In the genomic region with DNA sequence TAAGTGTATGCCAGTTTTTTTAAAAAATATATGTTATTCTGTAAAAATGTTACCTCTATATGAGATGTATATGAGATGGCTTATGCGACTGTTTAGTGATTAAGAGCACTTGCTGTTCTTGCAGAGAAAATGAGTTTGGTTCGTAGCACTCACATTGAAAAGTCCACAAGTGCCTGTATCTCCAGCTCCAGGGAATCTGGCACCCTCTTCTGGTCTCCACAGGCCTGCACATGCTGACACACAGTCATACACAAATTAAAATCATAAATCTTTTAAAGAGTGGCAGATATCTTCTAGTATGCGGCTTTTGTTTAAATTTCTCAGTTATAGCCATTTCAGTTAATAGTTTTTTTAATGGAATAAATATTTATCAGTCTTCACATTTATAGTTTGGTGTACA, we compare ENCODE assay signal across 16 mouse cellular contexts. TPM values are rescaled to one million over a fixed set of nuclear protein-coding genes. Genes with fewer than 3 reads are reported as not detected.
A peak's percentile ranks its signal among the peaks of the same experiment; 100 is the strongest.
DNase-seq lines count a peak whose midpoint lies in the region; ATAC-seq and TF ChIP-seq lines count a peak whose summit lies in the region.
"Had no signal": no experiment of that assay in that cellular context is flagged by ENCODE, and none has a peak within 500 bp of the region (broad histone marks: within the 10 kb centered on the region; RNA-seq: fewer than 3 reads in every experiment).

No protein-coding gene starts in this region.

- in situ Hi-C loops in Patski (cut with MboI; ENCODE audit: low pct_unique_long_range_greater_than_20kb): no loop called here

- no peak overlapping the region for H3K27ac ChIP-seq in heart, postnatal 0 days (ENCODE audit: low read depth)
- H3K27ac ChIP-seq in liver, embryonic 14.5 days: no peak overlapping the region
- H3K27ac ChIP-seq in liver, embryonic 12.5 days: no peak overlapping the region
- H3K27ac ChIP-seq in neural tube, embryonic 15.5 days (replicated peaks): no peak overlapping the region
- H3K27ac ChIP-seq: embryonic facial prominence, embryonic 15.5 days; liver, embryonic 13.5 days; midbrain, embryonic 12.5 days; neural tube, embryonic 12.5 days; stomach, embryonic 15.5 days had no signal

- no peak for DNase-seq in heart, postnatal 0 days (ENCODE audit: low spot score)
- no peak for DNase-seq in heart, adult 18-20 months
- no peak for DNase-seq in liver, embryonic 14.5 days (ENCODE audit: low read depth in 3 of 3, low spot score in 3 of 3)
- no peak for DNase-seq in Patski (ENCODE audit: low read depth, low spot score)
- peak; percentile 2 for DNase-seq in lung, postnatal 25 days (ENCODE audit: low spot score)
- DNase-seq in cerebellum, adult 9-11 months: no peak
- DNase-seq: cerebellum, adult 2 months; liver, embryonic 13.5 days; right cerebral cortex, postnatal 14 days had no signal

- H3K4me3 ChIP-seq in heart, postnatal 0 days (ENCODE audit: low read depth, low read length): no peak overlapping the region
- H3K4me3 ChIP-seq in liver, embryonic 14.5 days (ENCODE audit: insufficient read depth in 1 of 2, low read depth in 2 of 2, low read length in 2 of 2): no peak overlapping the region
- no peak overlapping the region for H3K4me3 ChIP-seq in liver, embryonic 12.5 days
- no peak overlapping the region for H3K4me3 ChIP-seq in neural tube, embryonic 15.5 days (replicated peaks)
- H3K4me3 ChIP-seq: embryonic facial prominence, embryonic 15.5 days; heart, embryonic 12.5 days; liver, embryonic 13.5 days; midbrain, embryonic 12.5 days; neural tube, embryonic 12.5 days; stomach, embryonic 15.5 days had no signal

- CTCF ChIA-PET in Patski (lab: Charles Lee): interaction anchor here (0.6 to 1.1 kb wide), 3 partner anchors 15 to 52 kb away, joined by 3 to 4 read pairs (median 3); no protein-coding TSS in a partner anchor

- peak; percentile 45 for TF ChIP-seq CTCF in heart, postnatal 0 days (IDR thresholded peaks at IDR 0.05; ENCODE audit: low read depth)
- TF ChIP-seq CTCF in liver, embryonic 14.5 days (IDR thresholded peaks at IDR 0.05; ENCODE audit: low read depth): peak; percentile 30; the same call in 1 of the 2 replicates
- TF ChIP-seq CTCF in Patski (IDR thresholded peaks at IDR 0.05): peak; percentile 68

- no peaks in the 10 kb centered on the region for H3K9me3 ChIP-seq in heart, postnatal 0 days (replicated peaks; ENCODE audit: control insufficient read depth, low read length)
- no peaks in the 10 kb centered on the region for H3K9me3 ChIP-seq in liver, embryonic 14.5 days (ENCODE audit: control insufficient read depth, low read length)
- no peaks in the 10 kb centered on the region for H3K9me3 ChIP-seq in liver, embryonic 12.5 days (replicated peaks)
- no peaks in the 10 kb centered on the region for H3K9me3 ChIP-seq in neural tube, embryonic 15.5 days (replicated peaks)
- H3K9me3 ChIP-seq: embryonic facial prominence, embryonic 15.5 days; heart, embryonic 12.5 days; liver, embryonic 13.5 days; midbrain, embryonic 12.5 days; neural tube, embryonic 12.5 days; stomach, embryonic 15.5 days had no signal

- no peak for ATAC-seq in heart, postnatal 0 days (ENCODE audit: insufficient read depth, low read depth)
- no peak for ATAC-seq in liver, embryonic 14.5 days (ENCODE audit: insufficient read depth)
- no peak for ATAC-seq in liver, embryonic 12.5 days
- ATAC-seq in Patski: peak; percentile 72
- no peak for ATAC-seq in neural tube, embryonic 15.5 days (ENCODE audit: low FRiP score)

- H3K27me3 ChIP-seq in heart, postnatal 0 days (ENCODE audit: control insufficient read depth, insufficient read depth, low read length): no peaks in the 10 kb centered on the region
- H3K27me3 ChIP-seq in liver, embryonic 14.5 days (ENCODE audit: control insufficient read depth, insufficient read depth, low read length): no peaks in the 10 kb centered on the region
- no peaks in the 10 kb centered on the region for H3K27me3 ChIP-seq in liver, embryonic 12.5 days (replicated peaks)
- H3K27me3 ChIP-seq in Patski: no peaks in the 10 kb centered on the region
- no peaks in the 10 kb centered on the region for H3K27me3 ChIP-seq in neural tube, embryonic 15.5 days (replicated peaks)
- H3K27me3 ChIP-seq: embryonic facial prominence, embryonic 15.5 days; heart, embryonic 12.5 days; liver, embryonic 13.5 days; midbrain, embryonic 12.5 days; neural tube, embryonic 12.5 days; stomach, embryonic 15.5 days had no signal

- no peaks in the 10 kb centered on the region for H3K4me1 ChIP-seq in heart, postnatal 0 days (ENCODE audit: control insufficient read depth, insufficient read depth)
- no peaks in the 10 kb centered on the region for H3K4me1 ChIP-seq in liver, embryonic 14.5 days (replicated peaks; ENCODE audit: control insufficient read depth in 2 of 2, insufficient read depth in 2 of 2, low read length in 1 of 2)
- no peaks in the 10 kb centered on the region for H3K4me1 ChIP-seq in liver, embryonic 12.5 days
- no peaks in the 10 kb centered on the region for H3K4me1 ChIP-seq in neural tube, embryonic 15.5 days
- H3K4me1 ChIP-seq: embryonic facial prominence, embryonic 15.5 days; heart, embryonic 12.5 days; liver, embryonic 13.5 days; midbrain, embryonic 12.5 days; neural tube, embryonic 12.5 days; stomach, embryonic 15.5 days had no signal

- no peak for TF ChIP-seq EP300 in heart, postnatal 0 days (IDR thresholded peaks at IDR 0.05; ENCODE audit: low read depth)
- no peak for TF ChIP-seq EP300 in liver, embryonic 14.5 days (IDR thresholded peaks at IDR 0.05; ENCODE audit: low read depth)

- H3K36me3 ChIP-seq in heart, postnatal 0 days (replicated peaks; ENCODE audit: control insufficient read depth, insufficient read depth, low read length): no peaks in the 10 kb centered on the region
- H3K36me3 ChIP-seq in liver, embryonic 14.5 days (replicated peaks; ENCODE audit: control insufficient read depth, insufficient read depth, low read depth): no peaks in the 10 kb centered on the region
- no peaks in the 10 kb centered on the region for H3K36me3 ChIP-seq in liver, embryonic 12.5 days
- no peaks in the 10 kb centered on the region for H3K36me3 ChIP-seq in neural tube, embryonic 15.5 days
- H3K36me3 ChIP-seq: embryonic facial prominence, embryonic 15.5 days; heart, embryonic 12.5 days; liver, embryonic 13.5 days; midbrain, embryonic 12.5 days; neural tube, embryonic 12.5 days; stomach, embryonic 15.5 days had no signal

- H3K9ac ChIP-seq in heart, postnatal 0 days (replicated peaks; ENCODE audit: low read depth, low read length): no peak overlapping the region
- no peak overlapping the region for H3K9ac ChIP-seq in liver, embryonic 14.5 days (replicated peaks)
- H3K9ac ChIP-seq in liver, embryonic 12.5 days: no peak overlapping the region
- H3K9ac ChIP-seq in neural tube, embryonic 15.5 days (replicated peaks): no peak overlapping the region
- H3K9ac ChIP-seq: embryonic facial prominence, embryonic 15.5 days; heart, embryonic 12.5 days; liver, embryonic 13.5 days; midbrain, embryonic 12.5 days; neural tube, embryonic 12.5 days; stomach, embryonic 15.5 days had no signal

- WGBS in heart, postnatal 0 days: 78% methylated on average over 3 of the region's 3 CpGs
- WGBS in liver, embryonic 14.5 days (ENCODE audit: insufficient replicate concordance): 63% methylated on average over 3 of the region's 3 CpGs
- 71% methylated on average over 3 of the region's 3 CpGs for WGBS in liver, embryonic 12.5 days (ENCODE audit: insufficient replicate concordance)
- WGBS in neural tube, embryonic 15.5 days: 75% methylated on average over 3 of the region's 3 CpGs

- POLR2A ChIA-PET in Patski (lab: Charles Lee): no interaction called here

- no peak overlapping the region for H3K4me2 ChIP-seq in heart, postnatal 0 days (ENCODE audit: low read depth, low read length)
- no peak overlapping the region for H3K4me2 ChIP-seq in liver, embryonic 14.5 days (ENCODE audit: low read depth)
- no peak overlapping the region for H3K4me2 ChIP-seq in liver, embryonic 12.5 days
- H3K4me2 ChIP-seq in neural tube, embryonic 15.5 days: no peak overlapping the region
- H3K4me2 ChIP-seq: embryonic facial prominence, embryonic 15.5 days; heart, embryonic 12.5 days; liver, embryonic 13.5 days; midbrain, embryonic 12.5 days; neural tube, embryonic 12.5 days; stomach, embryonic 15.5 days had no signal

RNA-seq across cellular contexts. Expression of gene Vps41, which starts 40.9 kb away (rescaled TPM):
- total RNA-seq in heart, postnatal 0 days (2014; rRNA removed; ENCODE audit: low replicate concordance): 25.2 and 28.9 TPM in 2 replicates
- polyA plus RNA-seq in heart, postnatal 0 days (2015; fragmentation: Nextera tagmentation; extraction: Ambion mirVana): 29.9 and 32.6 TPM in 2 replicates
- 10 to 100 TPM; 32.4 to 32.9 TPM for total RNA-seq in heart, adult 18-20 months (2021)
- 6.1 and 9.6 TPM in 2 replicates for polyA plus RNA-seq in liver, embryonic 14.5 days (2012; rRNA removed)
- 22.9 and 25.3 TPM in 2 replicates for polyA plus RNA-seq in liver, embryonic 14.5 days (2014; fragmentation: Nextera tagmentation; extraction: Ambion mirVana)
- 30.2 and 30.9 TPM in 2 replicates for polyA plus RNA-seq in liver, embryonic 12.5 days (2016; fragmentation: Nextera tagmentation; extraction: Ambion mirVana)
- polyA plus RNA-seq in Patski (2021): 72.5 TPM
- 103 and 104 TPM in 2 replicates for polyA plus RNA-seq in neural tube, embryonic 15.5 days (2015; fragmentation: Nextera tagmentation; extraction: Ambion mirVana)
